Mouse (Mus musculus): Measurements from ENCODE around the gene Stt3a. TPM values are rescaled to one million over a fixed set of nuclear protein-coding genes. Genes with fewer than 3 reads are reported as not detected.
A peak's percentile ranks its signal among the peaks of the same experiment; 100 is the strongest.

Gene Stt3a
- polyA plus RNA-seq, 1 experiment from 2014 or later = 116 TPM

GRCm38 (mm10) chr9:36769048-36769413 lies 1.6 kb upstream of the Stt3a start:
- Histone ChIP-seq H3K36me3 (ENCODE audit: control insufficient read depth, insufficient read depth, low read length) (peaks cover 10% of the 10 kb centered on the region), H3K9ac (ENCODE audit: low read length) (no peak overlapping the region)

GRCm38 (mm10) chr9:36768156-36769047 lies 923 bp upstream of the Stt3a start:
- H3K27ac ChIP-seq (replicated peaks in 1 of 2; ENCODE audit: control insufficient read depth in 1 of 2, insufficient read depth in 1 of 2, low read depth in 2 of 2, low read length in 2 of 2) = peak overlapping the region; percentile 91 to 94
- H3K27me3 ChIP-seq (ENCODE audit: control insufficient read depth, insufficient read depth, low read length) = no peaks in the 10 kb centered on the region
- WGBS = 11% methylated on average over 25 of the region's 25 CpGs
- peak overlapping the region; percentile 88 for H3K9ac ChIP-seq (ENCODE audit: low read length)
- H3K9me3 ChIP-seq (ENCODE audit: control insufficient read depth, low read length) = no peaks in the 10 kb centered on the region
- H3K4me2 ChIP-seq (ENCODE audit: low read length) = peak overlapping the region; percentile 79
- H3K4me1 ChIP-seq (ENCODE audit: control insufficient read depth in 2 of 2, insufficient read depth in 2 of 2, low read length in 2 of 2) = peaks cover 0 to 17% of the 10 kb centered on the region in 2 experiments; a peak in 2 of 4 replicates
- H3K36me3 ChIP-seq (ENCODE audit: control insufficient read depth, insufficient read depth, low read length) = peaks cover 16% of the 10 kb centered on the region
- peak overlapping the region; percentile 66 to 67 for H3K4me3 ChIP-seq (ENCODE audit: control insufficient read depth in 1 of 2, insufficient read depth in 1 of 2, low read depth in 1 of 2, low read length in 2 of 2)
- no peak for ATAC-seq (ENCODE audit: insufficient number of reproducible peaks, insufficient read depth, low FRiP score, low read depth)

More at GRCm38 (mm10) chr9:36769048-36769413, 1.6 kb upstream of the Stt3a start:
- H3K4me1 ChIP-seq (ENCODE audit: control insufficient read depth in 2 of 2, insufficient read depth in 2 of 2, low read length in 2 of 2) = peaks cover 0 to 17% of the 10 kb centered on the region in 2 experiments; a peak in 2 of 4 replicates
- 95% methylated on average over 1 of the region's 1 CpGs for WGBS
- peak overlapping the region; percentile 79 for H3K4me2 ChIP-seq (ENCODE audit: low read length)
- ATAC-seq (ENCODE audit: insufficient number of reproducible peaks, insufficient read depth, low FRiP score, low read depth) = no peak
- no peaks in the 10 kb centered on the region for H3K27me3 ChIP-seq (ENCODE audit: control insufficient read depth, insufficient read depth, low read length)
- H3K4me3 ChIP-seq (ENCODE audit: control insufficient read depth in 1 of 2, insufficient read depth in 1 of 2, low read depth in 1 of 2, low read length in 2 of 2) = no peak overlapping the region; a peak in 1 of 4 replicates
- 0 out of 4 replicates have a peak overlapping the region, but pooled peaks of 1 of the 2 experiments have one; percentile 94 for H3K27ac ChIP-seq (replicated peaks in 1 of 2; ENCODE audit: control insufficient read depth in 1 of 2, insufficient read depth in 1 of 2, low read depth in 2 of 2, low read length in 2 of 2)
- no peaks in the 10 kb centered on the region for H3K9me3 ChIP-seq (ENCODE audit: control insufficient read depth, low read length)

- peaks cover 0 to 17% of the 10 kb centered on the region in 2 experiments; a peak in 2 of 4 replicates for H3K4me1 ChIP-seq (ENCODE audit: control insufficient read depth in 2 of 2, insufficient read depth in 2 of 2, low read length in 2 of 2)
- WGBS = 91% methylated on average over 1 of the region's 1 CpGs
Observed at GRCm38 (mm10) chr9:36764378-36764777, 3.1 kb downstream of the Stt3a start.

GRCm38 (mm10) chr9:36727034-36727755 lies 40.3 kb downstream of the Stt3a start, which contains the start of gene Chek1:
Gene Chek1 (minus strand): TSS chr9:36727065.
- ATAC-seq (ENCODE audit: insufficient number of reproducible peaks, insufficient read depth, low FRiP score, low read depth) = 0 out of 2 replicates have a peak, but pooled peaks have one; percentile 13
- 2% methylated on average over 12 of the region's 12 CpGs for WGBS

More at GRCm38 (mm10) chr9:36764378-36764777, 3.1 kb downstream of the Stt3a start:
- Histone ChIP-seq H3K4me3 (ENCODE audit: control insufficient read depth in 1 of 2, insufficient read depth in 1 of 2, low read depth in 1 of 2, low read length in 2 of 2) (no peak overlapping the region), H3K9ac (ENCODE audit: low read length) (no peak overlapping the region), H3K27ac (replicated peaks in 1 of 2; ENCODE audit: control insufficient read depth in 1 of 2, insufficient read depth in 1 of 2, low read depth in 2 of 2, low read length in 2 of 2) (no peak overlapping the region), H3K9me3 (ENCODE audit: control insufficient read depth, low read length) (no peaks in the 10 kb centered on the region), H3K36me3 (ENCODE audit: control insufficient read depth, insufficient read depth, low read length) (peaks cover 52% of the 10 kb centered on the region), H3K4me2 (ENCODE audit: low read length) (no peak overlapping the region), H3K27me3 (ENCODE audit: control insufficient read depth, insufficient read depth, low read length) (no peaks in the 10 kb centered on the region)
- ATAC-seq (ENCODE audit: insufficient number of reproducible peaks, insufficient read depth, low FRiP score, low read depth) = no peak

GRCm38 (mm10) chr9:36726131-36727033 lies 41.1 kb downstream of the Stt3a start:
- Histone ChIP-seq H3K27ac (replicated peaks in 1 of 2; ENCODE audit: control insufficient read depth in 1 of 2, insufficient read depth in 1 of 2, low read depth in 2 of 2, low read length in 2 of 2) (peak overlapping the region; percentile 71 to 80), H3K9me3 (ENCODE audit: control insufficient read depth, low read length) (no peaks in the 10 kb centered on the region), H3K36me3 (ENCODE audit: control insufficient read depth, insufficient read depth, low read length) (peaks cover 46% of the 10 kb centered on the region), H3K4me2 (ENCODE audit: low read length) (peak overlapping the region; percentile 84), H3K4me1 (ENCODE audit: control insufficient read depth in 2 of 2, insufficient read depth in 2 of 2, low read length in 2 of 2) (peaks cover 2 to 13% of the 10 kb centered on the region in 2 experiments; a peak in 1 of 4 replicates), H3K9ac (ENCODE audit: low read length) (peak overlapping the region; percentile 79), H3K27me3 (ENCODE audit: control insufficient read depth, insufficient read depth, low read length) (no peaks in the 10 kb centered on the region), H3K4me3 (ENCODE audit: control insufficient read depth in 1 of 2, insufficient read depth in 1 of 2, low read depth in 1 of 2, low read length in 2 of 2) (peak overlapping the region; percentile 59 to 85)
- ATAC-seq (ENCODE audit: insufficient number of reproducible peaks, insufficient read depth, low FRiP score, low read depth) = peak; percentile 90
- WGBS = under 1% methylated on average over 48 of the region's 53 CpGs

More at GRCm38 (mm10) chr9:36727034-36727755, 40.3 kb downstream of the Stt3a start, which contains the start of gene Chek1:
- Histone ChIP-seq H3K4me1 (ENCODE audit: control insufficient read depth in 2 of 2, insufficient read depth in 2 of 2, low read length in 2 of 2) (peaks cover 2 to 13% of the 10 kb centered on the region in 2 experiments; a peak in 1 of 4 replicates), H3K27me3 (ENCODE audit: control insufficient read depth, insufficient read depth, low read length) (no peaks in the 10 kb centered on the region), H3K9ac (ENCODE audit: low read length) (peak within 1 kb of the TSS; percentile 79), H3K9me3 (ENCODE audit: control insufficient read depth, low read length) (no peaks in the 10 kb centered on the region), H3K4me2 (ENCODE audit: low read length) (peak within 1 kb of the TSS; percentile 84), H3K36me3 (ENCODE audit: control insufficient read depth, insufficient read depth, low read length) (peaks cover 44% of the 10 kb centered on the region), H3K4me3 (ENCODE audit: control insufficient read depth in 1 of 2, insufficient read depth in 1 of 2, low read depth in 1 of 2, low read length in 2 of 2) (peak within 1 kb of the TSS; percentile 59 to 85), H3K27ac (replicated peaks in 1 of 2; ENCODE audit: control insufficient read depth in 1 of 2, insufficient read depth in 1 of 2, low read depth in 2 of 2, low read length in 2 of 2) (peak within 1 kb of the TSS; percentile 71 to 80)

GRCm38 (mm10) chr9:36716624-36717023 lies 50.9 kb downstream of the Stt3a start:
- ATAC-seq (ENCODE audit: insufficient number of reproducible peaks, insufficient read depth, low FRiP score, low read depth) = no peak
- H3K4me2 ChIP-seq (ENCODE audit: low read length) = no peak overlapping the region
- no peak overlapping the region for H3K4me3 ChIP-seq (ENCODE audit: control insufficient read depth in 1 of 2, insufficient read depth in 1 of 2, low read depth in 1 of 2, low read length in 2 of 2)
- WGBS = 76% methylated on average over 3 of the region's 3 CpGs
- no peaks in the 10 kb centered on the region for H3K27me3 ChIP-seq (ENCODE audit: control insufficient read depth, insufficient read depth, low read length)
- peaks cover 69% of the 10 kb centered on the region for H3K36me3 ChIP-seq (ENCODE audit: control insufficient read depth, insufficient read depth, low read length)
- H3K4me1 ChIP-seq (ENCODE audit: control insufficient read depth in 2 of 2, insufficient read depth in 2 of 2, low read length in 2 of 2) = no peaks in the 10 kb centered on the region
- no peak overlapping the region for H3K27ac ChIP-seq (replicated peaks in 1 of 2; ENCODE audit: control insufficient read depth in 1 of 2, insufficient read depth in 1 of 2, low read depth in 2 of 2, low read length in 2 of 2)
- H3K9ac ChIP-seq (ENCODE audit: low read length) = no peak overlapping the region
- no peaks in the 10 kb centered on the region for H3K9me3 ChIP-seq (ENCODE audit: control insufficient read depth, low read length)

Measured in heart, embryonic 14.5 days (tissue).